Mouse (Mus musculus) hindlimb bud, embryonic 11.5 days (tissue): Measurements from ENCODE around the gene Gm5169.
"Not testable (repeated sequence)": the region's sequence is repeated elsewhere in the genome, so short reads cannot be mapped to it uniquely, and the experiment has no call there.

ENCODE experiments used
- DNase-seq: peaks from one replicate; pipeline ENCODE4 v3.0.0-alpha.2; 2012; ENCODE audit warnings: low read depth, low spot score; ENCODE audit errors: extremely low spot score

The Gm5169 gene

GRCm38 (mm10) chrX:25301355-25301754 is at the start of gene Gm5169:
Gm5169 (minus strand) TSS chrX:25301455.
- DNase-seq: not testable (repeated sequence)

- DNase-seq: not testable (repeated sequence)
These were observed 46.2 kb upstream of the Gm5169 start for GRCm38 (mm10) chrX:25347424-25347823.
